Mouse (Mus musculus): Measurements from ENCODE around the gene Dusp11. TPM values are rescaled to one million over a fixed set of nuclear protein-coding genes. Genes with fewer than 3 reads are reported as not detected.
"Not testable (repeated sequence)": the region's sequence is repeated elsewhere in the genome, so short reads cannot be mapped to it uniquely, and the experiment has no call there.

The Dusp11 gene
- polyA plus RNA-seq (2015; fragmentation: Nextera tagmentation; extraction: Ambion mirVana): 40.7 and 46.7 TPM in 2 replicates

GRCm38 (mm10) chr6:85961101-85962091, at the start of gene Dusp11:
Dusp11 (minus strand) TSS chr6:85961667.
- H3K9me3 ChIP-seq (ENCODE audit: control insufficient read depth, low read length): no peaks in the 10 kb centered on the region
- peak; percentile 99 for ATAC-seq
- peak within 1 kb of the TSS; percentile 89 for H3K9ac ChIP-seq (ENCODE audit: low read depth, low read length)
- peak within 1 kb of the TSS; percentile 94 for H3K27ac ChIP-seq (ENCODE audit: low read depth, low read length)
- H3K4me1 ChIP-seq (ENCODE audit: control insufficient read depth, insufficient read depth, low read depth, low read length): peaks cover 6% of the 10 kb centered on the region
- H3K27me3 ChIP-seq (replicated peaks; ENCODE audit: control insufficient read depth, insufficient read depth, low read length): no peaks in the 10 kb centered on the region
- peaks cover 3% of the 10 kb centered on the region; the same call in 1 of the 2 replicates for H3K36me3 ChIP-seq (ENCODE audit: control insufficient read depth, insufficient read depth, low read length)
- H3K4me3 ChIP-seq (ENCODE audit: low read length): peak within 1 kb of the TSS; percentile 82
- under 1% methylated on average over 52 of the region's 70 CpGs for WGBS
- H3K4me2 ChIP-seq (ENCODE audit: low read length): peak within 1 kb of the TSS; percentile 67

DNA sequence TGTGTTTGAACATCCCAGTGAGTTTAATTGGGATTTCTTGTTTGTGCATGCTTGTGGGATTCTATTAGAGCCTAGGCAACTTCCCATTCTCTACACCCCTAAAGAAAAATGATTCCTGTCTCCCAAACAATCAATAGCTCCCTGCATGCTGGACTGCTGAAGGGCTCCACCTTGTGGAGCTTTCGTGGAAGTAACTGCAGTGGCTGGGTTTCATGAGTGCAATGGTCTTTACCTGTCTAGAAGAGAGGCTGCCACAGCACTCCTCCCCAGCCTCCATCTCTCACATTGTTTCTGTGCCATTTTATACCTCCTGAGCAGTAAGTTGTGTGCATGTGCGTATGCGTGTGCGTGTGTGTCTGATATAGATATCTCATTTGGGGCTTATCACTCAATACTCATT, 48.5 kb upstream of the Dusp11 start:
- whole genome bisulfite sequencing: 37% methylated on average over 4 of the region's 4 CpGs
- no peak overlapping the region for H3K4me3 ChIP-seq (ENCODE audit: low read length)
- H3K36me3 ChIP-seq (ENCODE audit: control insufficient read depth, insufficient read depth, low read length): no peaks in the 10 kb centered on the region
- no peak overlapping the region for H3K27ac ChIP-seq (ENCODE audit: low read depth, low read length)
- ATAC-seq: peak; percentile 81
- H3K27me3 ChIP-seq (replicated peaks; ENCODE audit: control insufficient read depth, insufficient read depth, low read length): no peaks in the 10 kb centered on the region
- H3K4me1 ChIP-seq (ENCODE audit: control insufficient read depth, insufficient read depth, low read depth, low read length): no peaks in the 10 kb centered on the region
- H3K9ac ChIP-seq (ENCODE audit: low read depth, low read length): no peak overlapping the region
- no peaks in the 10 kb centered on the region for H3K9me3 ChIP-seq (ENCODE audit: control insufficient read depth, low read length)
- H3K4me2 ChIP-seq (ENCODE audit: low read length): no peak overlapping the region

DNA sequence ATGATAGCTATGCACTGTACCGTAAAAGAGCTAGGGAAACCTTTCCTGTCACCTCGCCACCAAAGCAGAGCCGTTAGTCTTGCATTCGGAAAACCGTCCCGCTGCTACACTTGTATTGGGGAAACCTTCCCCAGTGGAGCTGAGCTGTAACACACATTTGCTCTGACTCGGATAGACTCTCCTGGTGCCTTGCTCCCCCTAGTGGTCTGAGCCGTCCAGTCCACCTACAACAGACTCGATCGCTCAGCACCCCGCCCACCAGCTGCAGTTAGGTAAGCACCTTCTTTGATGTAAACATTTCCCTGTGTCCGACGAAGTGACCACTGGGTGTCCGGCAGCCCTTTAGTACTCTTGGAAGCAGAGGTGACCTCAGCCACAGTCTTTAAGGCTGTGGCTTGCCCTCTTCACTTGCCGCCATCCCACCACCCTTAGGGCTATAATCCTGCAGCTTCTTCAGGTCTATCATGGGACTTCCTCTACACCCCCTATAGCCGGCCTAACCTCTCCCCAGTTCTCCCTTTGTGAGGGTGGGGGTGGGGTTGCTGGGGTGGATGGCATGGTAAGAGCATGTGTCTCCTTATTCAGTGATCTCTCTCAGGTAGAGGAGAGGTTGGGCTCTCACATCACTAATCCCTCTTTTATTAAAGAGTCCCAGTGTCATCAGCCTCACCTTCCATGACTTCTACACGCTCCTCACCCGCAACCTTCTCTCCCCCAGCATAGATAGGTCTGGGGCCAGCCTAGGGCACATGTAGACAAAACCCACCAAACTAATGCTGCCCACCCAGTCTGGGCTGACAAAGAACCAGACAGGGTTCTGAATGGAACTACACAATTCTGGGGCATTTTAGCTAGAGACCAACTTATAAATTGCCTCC, 43.0 kb upstream of the Dusp11 start:
- Histone ChIP-seq H3K9me3 (ENCODE audit: control insufficient read depth, low read length) (no peaks in the 10 kb centered on the region), H3K27ac (ENCODE audit: low read depth, low read length) (no peak overlapping the region), H3K9ac (ENCODE audit: low read depth, low read length) (peak overlapping the region; percentile 42; the same call in 1 of the 2 replicates), H3K36me3 (ENCODE audit: control insufficient read depth, insufficient read depth, low read length) (no peaks in the 10 kb centered on the region), H3K27me3 (replicated peaks; ENCODE audit: control insufficient read depth, insufficient read depth, low read length) (no peaks in the 10 kb centered on the region), H3K4me2 (ENCODE audit: low read length) (peak overlapping the region; percentile 60), H3K4me3 (ENCODE audit: low read length) (peak overlapping the region; percentile 26), H3K4me1 (ENCODE audit: control insufficient read depth, insufficient read depth, low read depth, low read length) (no peaks in the 10 kb centered on the region)
- WGBS: 13% methylated on average over 18 of the region's 18 CpGs
- peak; percentile 96 for ATAC-seq

DNA sequence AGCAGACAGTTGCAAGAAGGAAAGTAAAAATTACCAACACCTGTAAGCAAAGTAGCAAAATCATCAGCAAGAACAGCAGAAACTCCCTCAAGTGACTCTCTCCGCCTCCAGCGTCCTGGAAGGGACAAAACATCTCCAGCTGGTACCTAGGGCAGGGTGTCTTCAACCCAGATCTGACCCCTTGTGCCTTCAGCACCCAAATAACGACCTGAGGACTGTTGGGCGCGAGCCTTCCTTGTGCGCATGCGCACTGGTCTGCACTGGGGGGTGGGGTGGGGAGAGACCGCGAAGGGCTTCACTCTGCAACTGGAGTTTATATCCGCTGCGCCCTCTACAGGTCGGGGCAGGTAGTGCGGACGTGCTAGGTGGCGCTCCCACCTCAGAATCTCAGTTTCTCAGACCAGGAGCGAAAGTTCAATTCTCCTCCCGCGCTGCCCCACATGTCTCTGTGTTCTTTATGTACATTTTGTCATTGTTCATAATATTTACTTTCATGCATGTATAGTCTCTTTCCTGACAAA, 42.0 kb upstream of the Dusp11 start:
- H3K4me3 ChIP-seq (ENCODE audit: low read length): no peak overlapping the region
- H3K4me2 ChIP-seq (ENCODE audit: low read length): no peak overlapping the region
- no peak overlapping the region for H3K9ac ChIP-seq (ENCODE audit: low read depth, low read length)
- no peaks in the 10 kb centered on the region for H3K27me3 ChIP-seq (replicated peaks; ENCODE audit: control insufficient read depth, insufficient read depth, low read length)
- no peaks in the 10 kb centered on the region for H3K9me3 ChIP-seq (ENCODE audit: control insufficient read depth, low read length)
- 74% methylated on average over 18 of the region's 18 CpGs for WGBS
- H3K36me3 ChIP-seq (ENCODE audit: control insufficient read depth, insufficient read depth, low read length): no peaks in the 10 kb centered on the region
- no peaks in the 10 kb centered on the region for H3K4me1 ChIP-seq (ENCODE audit: control insufficient read depth, insufficient read depth, low read depth, low read length)
- no peak for ATAC-seq
- no peak overlapping the region for H3K27ac ChIP-seq (ENCODE audit: low read depth, low read length)

GRCm38 (mm10) chr6:85990774-85991173, 29.3 kb upstream of the Dusp11 start:
- 89% methylated on average over 5 of the region's 5 CpGs for WGBS
- H3K36me3 ChIP-seq (ENCODE audit: control insufficient read depth, insufficient read depth, low read length); H3K9ac ChIP-seq (ENCODE audit: low read depth, low read length); H3K4me1 ChIP-seq (ENCODE audit: control insufficient read depth, insufficient read depth, low read depth, low read length); H3K27me3 ChIP-seq (replicated peaks; ENCODE audit: control insufficient read depth, insufficient read depth, low read length); H3K4me2 ChIP-seq (ENCODE audit: low read length); ATAC-seq; H3K4me3 ChIP-seq (ENCODE audit: low read length); H3K9me3 ChIP-seq (ENCODE audit: control insufficient read depth, low read length); H3K27ac ChIP-seq (ENCODE audit: low read depth, low read length): not testable (repeated sequence)

GRCm38 (mm10) chr6:85989570-85989969, 28.1 kb upstream of the Dusp11 start:
- H3K4me2 ChIP-seq (ENCODE audit: low read length); H3K9ac ChIP-seq (ENCODE audit: low read depth, low read length); H3K36me3 ChIP-seq (ENCODE audit: control insufficient read depth, insufficient read depth, low read length); H3K4me3 ChIP-seq (ENCODE audit: low read length); ATAC-seq; H3K27ac ChIP-seq (ENCODE audit: low read depth, low read length); H3K9me3 ChIP-seq (ENCODE audit: control insufficient read depth, low read length); H3K27me3 ChIP-seq (replicated peaks; ENCODE audit: control insufficient read depth, insufficient read depth, low read length); H3K4me1 ChIP-seq (ENCODE audit: control insufficient read depth, insufficient read depth, low read depth, low read length): not testable (repeated sequence)
- 90% methylated on average over 5 of the region's 5 CpGs for WGBS

DNA sequence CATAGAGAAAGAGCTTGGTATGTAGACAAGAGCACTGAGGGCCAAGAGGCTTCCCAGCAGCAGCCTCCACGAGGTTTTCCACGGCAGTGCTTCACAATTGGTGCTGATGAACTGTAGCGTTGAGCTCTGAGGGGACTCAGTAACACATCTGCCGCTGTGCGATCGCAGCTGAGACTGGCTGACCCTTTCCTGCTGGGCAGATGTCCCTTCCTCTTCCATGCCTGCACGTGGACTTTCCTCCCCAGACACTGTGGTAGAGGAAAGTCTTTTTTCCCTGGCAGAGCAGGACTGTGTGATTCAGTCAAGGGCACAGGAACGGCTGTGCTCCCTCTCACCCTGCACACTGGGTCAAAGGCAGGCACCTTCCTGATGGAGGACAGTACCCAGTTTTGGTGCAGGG, 22.9 kb upstream of the Dusp11 start:
- no peak overlapping the region for H3K9ac ChIP-seq (ENCODE audit: low read depth, low read length)
- no peaks in the 10 kb centered on the region for H3K4me1 ChIP-seq (ENCODE audit: control insufficient read depth, insufficient read depth, low read depth, low read length)
- WGBS: 71% methylated on average over 8 of the region's 8 CpGs
- no peak overlapping the region for H3K27ac ChIP-seq (ENCODE audit: low read depth, low read length)
- H3K4me3 ChIP-seq (ENCODE audit: low read length): no peak overlapping the region
- no peak overlapping the region for H3K4me2 ChIP-seq (ENCODE audit: low read length)
- no peak for ATAC-seq
- no peaks in the 10 kb centered on the region for H3K36me3 ChIP-seq (ENCODE audit: control insufficient read depth, insufficient read depth, low read length)
- H3K9me3 ChIP-seq (ENCODE audit: control insufficient read depth, low read length): no peaks in the 10 kb centered on the region
- no peaks in the 10 kb centered on the region for H3K27me3 ChIP-seq (replicated peaks; ENCODE audit: control insufficient read depth, insufficient read depth, low read length)

GRCm38 (mm10) chr6:85978736-85979135, 17.3 kb upstream of the Dusp11 start:
- not testable (repeated sequence) for H3K9me3 ChIP-seq (ENCODE audit: control insufficient read depth, low read length); H3K4me2 ChIP-seq (ENCODE audit: low read length); H3K36me3 ChIP-seq (ENCODE audit: control insufficient read depth, insufficient read depth, low read length); H3K9ac ChIP-seq (ENCODE audit: low read depth, low read length); H3K27ac ChIP-seq (ENCODE audit: low read depth, low read length); H3K4me3 ChIP-seq (ENCODE audit: low read length); ATAC-seq; H3K4me1 ChIP-seq (ENCODE audit: control insufficient read depth, insufficient read depth, low read depth, low read length); H3K27me3 ChIP-seq (replicated peaks; ENCODE audit: control insufficient read depth, insufficient read depth, low read length)
- WGBS: 85% methylated on average over 4 of the region's 4 CpGs

DNA sequence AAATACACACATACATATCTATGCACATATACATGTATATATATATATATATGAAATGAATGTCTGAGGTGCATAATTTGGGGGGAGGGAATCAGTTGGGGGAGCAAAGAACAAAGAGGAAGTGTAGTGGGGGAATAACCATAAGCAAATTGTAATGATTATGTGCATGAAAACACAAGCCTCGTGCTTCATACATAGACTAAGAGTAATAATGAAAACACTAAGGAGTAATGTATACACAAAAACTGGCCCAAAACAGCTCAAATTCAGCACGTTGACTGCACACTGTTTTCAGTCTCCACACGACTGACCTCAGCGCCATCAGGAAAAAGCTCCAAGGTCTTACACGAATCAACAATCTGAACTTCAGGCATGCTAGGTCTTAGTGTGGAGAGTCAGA, 14.8 kb upstream of the Dusp11 start:
- 91% methylated on average over 5 of the region's 5 CpGs for WGBS
- Histone ChIP-seq H3K27ac (ENCODE audit: low read depth, low read length) (no peak overlapping the region), H3K4me3 (ENCODE audit: low read length) (no peak overlapping the region), H3K4me1 (ENCODE audit: control insufficient read depth, insufficient read depth, low read depth, low read length) (no peaks in the 10 kb centered on the region), H3K36me3 (ENCODE audit: control insufficient read depth, insufficient read depth, low read length) (no peaks in the 10 kb centered on the region), H3K9ac (ENCODE audit: low read depth, low read length) (no peak overlapping the region), H3K4me2 (ENCODE audit: low read length) (no peak overlapping the region), H3K9me3 (ENCODE audit: control insufficient read depth, low read length) (no peaks in the 10 kb centered on the region), H3K27me3 (replicated peaks; ENCODE audit: control insufficient read depth, insufficient read depth, low read length) (no peaks in the 10 kb centered on the region)
- no peak for ATAC-seq

All from hindbrain, embryonic 16.5 days (tissue).